Mouse (Mus musculus): ENCODE results near the gene Nr4a1.

Nr4a1 gene

DNA sequence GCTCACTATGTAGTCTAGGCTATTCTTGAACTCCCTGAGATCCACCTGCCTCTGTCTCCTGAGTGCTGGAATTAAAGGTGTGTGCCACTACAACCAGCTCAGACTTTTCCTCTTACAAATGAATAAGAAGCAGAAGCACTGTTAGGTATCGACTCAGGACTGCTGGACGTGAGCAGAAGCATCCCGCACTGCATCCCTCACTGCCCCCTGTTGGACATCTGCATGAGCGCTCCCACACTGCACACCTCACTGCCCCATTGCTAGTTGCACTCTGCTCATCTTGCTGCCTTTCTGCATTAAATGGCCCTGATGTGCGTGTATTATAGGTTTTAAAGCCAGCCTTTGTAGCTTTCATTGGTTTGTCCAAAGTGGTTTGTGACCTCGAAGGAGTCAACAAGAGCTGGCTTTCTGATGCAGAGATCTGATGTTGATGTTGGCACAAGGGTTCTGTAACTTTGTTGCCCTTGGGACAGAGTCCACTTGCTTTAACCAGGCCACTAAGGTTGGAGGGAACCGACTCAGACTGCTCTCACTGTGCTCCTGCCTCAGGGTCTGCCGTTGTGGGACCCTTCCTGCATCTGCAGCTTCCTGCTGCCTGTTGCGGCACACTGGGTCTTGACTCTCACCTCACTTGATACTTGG lies 32.2 kb downstream of the Nr4a1 start:
- no peak for DNase-seq (ENCODE audit: low spot score in 2 of 2)

DNA sequence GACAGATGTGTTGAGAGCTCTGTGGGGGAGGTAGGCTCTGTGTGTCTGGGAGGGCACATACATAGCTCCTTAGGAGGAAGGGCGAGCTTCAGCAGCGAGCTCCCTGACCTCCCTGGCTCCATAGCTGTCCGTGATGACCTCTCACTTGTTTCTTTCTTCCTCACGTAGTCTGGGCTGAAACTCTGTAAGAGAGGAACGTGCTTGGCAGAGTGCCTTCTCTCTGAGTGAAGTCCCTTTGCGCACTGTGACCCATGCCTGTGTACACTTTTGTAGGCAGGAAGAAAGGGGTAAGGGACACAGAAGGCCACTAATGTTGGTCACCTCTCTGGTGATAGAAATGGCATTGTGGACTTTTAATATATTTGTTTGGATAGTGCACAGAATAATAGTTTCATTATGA lies 33.3 kb downstream of the Nr4a1 start:
- no peak for DNase-seq (ENCODE audit: low spot score in 2 of 2)

DNA sequence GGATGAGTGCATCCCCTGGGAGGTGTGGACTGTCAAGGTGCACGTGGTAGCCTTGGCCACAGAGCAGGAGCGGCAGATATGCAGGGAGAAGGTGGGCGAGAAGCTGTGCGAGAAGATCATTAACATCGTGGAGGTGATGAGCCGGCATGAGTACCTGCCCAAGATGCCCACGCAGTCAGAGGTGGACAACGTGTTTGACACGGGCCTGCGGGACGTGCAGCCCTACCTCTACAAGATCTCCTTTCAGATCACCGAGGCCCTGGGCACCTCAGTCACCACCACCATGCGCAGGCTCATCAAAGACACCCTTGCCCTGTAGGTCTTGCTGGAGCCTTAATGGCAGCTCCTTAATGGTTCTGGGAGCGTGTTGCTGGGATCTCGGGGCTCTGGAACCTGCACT lies 36.3 kb downstream of the Nr4a1 start:
- DNase-seq (ENCODE audit: low spot score in 2 of 2): no peak

DNA sequence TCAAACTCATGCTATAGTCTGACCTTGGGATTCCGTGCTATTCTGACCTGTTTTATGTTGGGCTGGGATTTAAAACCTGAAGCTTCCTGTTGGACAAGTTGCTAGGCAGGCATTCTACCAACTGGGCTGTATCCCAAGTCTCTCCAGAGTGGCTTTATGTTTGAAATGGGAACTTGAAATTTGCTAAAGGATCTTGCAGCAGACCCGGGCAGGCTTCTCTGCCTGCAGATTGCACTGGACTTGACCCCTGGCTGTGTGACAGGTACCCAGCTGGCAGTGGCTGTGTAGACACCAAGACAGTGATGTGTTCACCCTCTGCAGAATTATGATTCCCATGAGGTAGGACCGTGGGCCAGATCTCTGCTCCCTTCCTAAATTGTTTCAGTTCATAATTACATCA lies 37.9 kb downstream of the Nr4a1 start:
- no peak for DNase-seq (ENCODE audit: low spot score in 2 of 2)

DNA sequence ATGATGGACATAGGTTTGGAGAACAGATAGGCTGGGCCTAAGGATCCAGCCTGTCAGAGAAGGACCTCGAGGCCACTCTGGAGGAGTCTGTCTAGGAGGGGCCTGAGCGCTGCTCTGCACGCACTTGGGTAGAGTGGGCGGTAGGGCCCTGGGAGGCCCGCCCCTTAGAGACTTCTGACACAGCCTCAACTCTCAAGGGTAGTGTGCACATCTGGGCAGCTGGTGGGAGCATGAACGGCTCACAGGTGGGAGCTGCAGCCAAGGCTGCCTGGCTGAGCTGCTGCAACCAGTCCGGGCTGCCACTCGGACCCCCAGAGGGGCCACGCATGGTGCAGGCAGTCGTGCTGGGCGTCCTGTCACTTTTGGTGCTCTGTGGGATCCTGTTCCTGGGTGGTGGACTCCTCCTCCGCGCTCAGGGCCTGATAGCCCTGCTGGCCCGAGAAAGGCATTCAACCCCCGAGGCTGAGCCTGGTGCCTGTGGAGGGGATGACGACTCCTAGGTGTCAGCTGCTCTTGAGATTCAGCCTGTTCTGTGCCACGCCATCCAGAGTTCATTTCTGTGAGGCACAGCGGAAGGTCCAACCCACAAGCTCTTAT lies 39.1 kb downstream of the Nr4a1 start, which contains the start of gene 6030408B16Rik:
6030408B16Rik (plus strand) TSS at position 188 of the 597 bp plus-strand sequence.
- DNase-seq (ENCODE audit: low spot score in 2 of 2): no peak

DNA sequence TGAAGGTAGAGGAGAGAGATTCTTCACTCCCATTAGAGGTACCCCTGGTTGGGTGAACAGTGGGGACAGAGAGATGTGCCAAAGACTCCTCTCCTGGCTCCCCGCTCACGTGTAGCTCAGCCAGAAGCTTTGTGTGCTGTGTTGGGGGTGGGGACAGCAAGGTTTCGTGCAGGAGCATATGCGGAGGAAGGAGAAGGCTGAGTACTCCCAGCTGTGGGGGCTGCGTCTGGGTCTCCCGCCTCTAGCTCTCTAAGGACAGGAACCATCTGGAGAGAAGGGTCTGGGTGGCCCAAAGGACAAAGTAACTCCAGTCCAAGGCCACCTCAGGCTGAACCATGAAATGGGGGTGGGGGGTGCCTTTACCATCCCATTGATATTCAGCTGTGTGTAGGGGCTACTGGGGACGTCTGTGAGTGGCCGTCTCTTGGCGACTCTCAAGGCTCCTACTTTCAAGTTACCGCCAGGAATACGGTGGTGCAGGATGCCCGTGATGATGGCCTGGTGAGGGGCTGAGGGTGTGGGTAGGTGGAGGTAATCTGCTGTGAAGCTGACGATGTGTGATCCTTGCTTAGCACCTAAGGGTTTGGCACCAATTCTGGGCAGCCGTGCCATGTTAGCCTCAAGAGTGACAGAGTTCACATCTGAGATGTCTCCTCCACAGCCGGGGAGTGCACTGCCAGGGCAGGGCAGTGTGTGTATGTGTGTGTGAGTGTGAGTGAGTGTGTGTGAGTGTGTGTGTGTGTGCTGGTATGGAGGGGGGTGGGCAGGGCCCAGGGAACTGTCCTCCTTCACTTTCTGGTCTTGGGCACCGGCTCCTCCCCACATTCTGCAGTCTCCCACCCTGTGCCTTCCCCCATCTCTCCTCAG lies 40.2 kb downstream of the Nr4a1 start:
- no peak for DNase-seq (ENCODE audit: low spot score in 2 of 2)

DNA sequence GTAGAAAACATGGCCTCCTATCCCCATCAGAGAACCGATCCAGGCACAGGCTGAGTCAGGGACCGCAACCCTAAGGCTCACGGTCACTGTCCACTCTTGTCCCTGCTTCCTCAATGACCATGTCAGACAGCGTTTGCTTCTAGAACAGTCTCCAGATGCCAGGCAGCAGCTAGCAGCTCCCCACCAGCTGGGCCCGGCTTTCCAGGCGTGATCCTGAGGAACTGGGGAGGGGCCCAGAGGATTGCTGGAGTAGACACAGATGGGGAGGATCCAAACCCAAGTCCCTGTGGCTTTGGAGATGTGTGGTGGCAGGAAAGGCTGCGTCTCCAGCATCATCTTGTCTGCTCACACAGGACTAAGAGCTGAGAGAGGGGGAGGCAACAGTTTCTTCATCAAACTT lies 41.0 kb downstream of the Nr4a1 start:
- DNase-seq (ENCODE audit: low spot score in 2 of 2): no peak

DNA sequence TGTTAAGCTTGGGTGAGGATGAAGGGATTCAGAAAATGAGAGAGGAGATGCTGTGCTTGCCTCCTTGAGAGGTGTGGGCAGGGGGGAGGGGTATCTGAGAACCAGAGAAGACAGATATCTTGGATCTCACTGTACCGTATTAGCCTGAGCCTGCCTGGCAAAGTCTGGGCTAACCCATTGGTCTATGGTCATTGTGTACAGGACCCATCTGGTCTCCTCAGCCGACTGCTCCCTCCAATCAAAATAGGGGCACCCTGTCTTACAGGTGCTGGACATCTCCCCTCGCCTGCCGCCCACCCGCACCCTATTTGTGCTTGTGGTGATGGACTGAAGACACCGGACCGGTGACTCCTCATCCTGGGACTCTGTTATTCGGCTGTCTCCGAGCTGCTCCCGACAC lies 41.5 kb downstream of the Nr4a1 start:
- no peak for DNase-seq (ENCODE audit: low spot score in 2 of 2)

DNA sequence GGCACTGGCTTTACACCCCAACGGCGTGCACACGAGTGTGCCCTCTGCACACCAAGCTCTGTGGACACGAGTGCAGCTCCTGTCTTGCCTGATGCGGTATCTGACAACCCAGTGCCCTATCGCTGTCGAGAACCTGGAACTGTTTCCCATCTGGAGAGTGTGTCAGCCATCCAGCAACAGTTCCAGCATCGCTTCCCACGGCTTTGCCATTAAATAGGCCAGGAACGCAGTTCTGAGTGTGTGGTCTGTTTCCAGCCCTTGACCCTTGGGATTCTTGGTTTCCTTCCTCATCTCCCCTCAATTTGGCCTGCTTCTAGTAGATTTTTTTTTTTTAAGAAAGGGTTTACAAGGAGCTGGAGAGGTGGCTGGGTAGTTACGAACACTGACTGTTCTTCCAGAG lies 42.0 kb downstream of the Nr4a1 start:
- no peak for DNase-seq (ENCODE audit: low spot score in 2 of 2)

DNA sequence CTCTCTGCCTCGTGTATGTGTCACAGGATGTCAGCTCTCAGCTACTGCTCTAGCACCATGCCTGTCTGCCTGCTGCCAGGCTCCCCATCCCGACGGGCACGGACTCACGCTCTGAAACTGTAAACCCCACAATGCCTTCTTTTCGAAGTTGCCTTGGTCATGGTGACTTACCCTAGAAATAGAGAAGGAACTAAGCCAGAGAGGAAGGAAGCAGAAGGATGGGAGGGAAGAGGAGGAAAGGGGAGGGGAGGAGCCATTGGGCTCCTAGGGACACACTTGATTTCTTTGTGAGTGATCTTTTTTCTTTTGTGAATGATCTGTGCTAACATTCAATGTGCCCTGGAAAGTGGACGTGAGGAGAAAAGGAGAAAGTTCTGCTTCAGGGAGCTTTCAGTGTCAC lies 43.9 kb downstream of the Nr4a1 start:
- DNase-seq (ENCODE audit: low spot score in 2 of 2): no peak

DNA sequence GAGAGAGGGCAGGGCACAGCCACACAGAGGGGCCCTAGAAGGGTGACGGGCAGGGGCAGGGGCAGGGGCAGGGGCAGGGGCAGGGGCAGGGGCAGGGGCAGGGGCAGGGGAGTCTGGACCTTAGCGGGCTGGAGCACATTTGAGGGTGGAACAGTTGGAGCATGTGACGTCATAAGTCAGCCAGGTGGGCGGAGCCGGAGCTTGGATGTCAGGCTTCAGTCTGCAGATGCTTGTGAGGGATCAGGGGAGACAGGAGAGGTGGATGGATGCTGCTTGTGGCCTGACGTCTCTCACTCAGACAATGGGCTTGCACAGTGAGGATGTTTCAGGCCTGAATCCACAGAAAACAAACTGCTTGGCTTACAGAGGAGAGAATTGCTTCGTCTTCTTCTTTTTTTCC lies 44.5 kb downstream of the Nr4a1 start:
- DNase-seq (ENCODE audit: low spot score in 2 of 2): no peak

DNA sequence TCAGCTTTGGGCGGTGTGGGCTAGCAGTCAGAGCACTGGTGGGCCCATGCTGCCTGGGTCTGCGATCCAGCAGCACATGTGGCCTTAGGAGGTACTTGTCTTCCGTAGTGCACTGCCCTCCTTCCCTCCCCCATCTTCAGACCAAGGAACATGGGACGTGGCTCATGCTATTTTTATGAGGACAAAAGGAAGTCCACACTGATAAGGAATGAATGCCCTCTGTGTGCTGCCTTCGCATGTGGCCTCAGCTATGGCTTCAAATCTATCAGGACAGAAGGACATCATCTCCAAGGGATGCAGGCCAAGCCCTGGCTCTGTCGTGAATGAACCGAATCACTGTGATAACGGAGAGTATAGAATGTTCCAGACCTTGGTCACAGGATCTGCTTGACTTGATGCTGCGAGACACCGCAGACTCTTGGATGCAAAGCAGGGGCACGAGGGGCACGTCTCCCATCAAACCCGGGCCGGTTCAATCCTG lies 45.5 kb downstream of the Nr4a1 start:
- DNase-seq (ENCODE audit: low spot score in 2 of 2): no peak

DNA sequence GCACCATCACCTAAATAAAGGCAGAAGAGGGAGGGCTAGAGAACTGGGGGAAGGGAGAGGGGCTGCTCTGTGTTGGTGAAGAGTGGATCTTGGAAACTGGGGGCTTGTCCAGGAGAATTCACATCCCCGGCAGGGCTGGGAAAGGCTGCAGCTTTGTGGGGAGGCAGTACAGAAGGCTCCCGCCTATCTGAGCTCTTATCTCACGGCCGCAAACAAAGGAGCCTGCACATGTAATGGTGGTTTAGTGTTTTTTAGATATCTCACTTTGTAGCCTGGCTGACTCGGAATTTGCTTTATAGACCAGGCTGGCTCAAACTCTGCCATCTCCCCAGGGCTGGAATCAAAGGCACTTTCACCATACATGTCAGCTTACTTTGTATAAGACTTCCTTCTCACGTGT lies 46.1 kb downstream of the Nr4a1 start:
- no peak for DNase-seq (ENCODE audit: low spot score in 2 of 2)

DNA sequence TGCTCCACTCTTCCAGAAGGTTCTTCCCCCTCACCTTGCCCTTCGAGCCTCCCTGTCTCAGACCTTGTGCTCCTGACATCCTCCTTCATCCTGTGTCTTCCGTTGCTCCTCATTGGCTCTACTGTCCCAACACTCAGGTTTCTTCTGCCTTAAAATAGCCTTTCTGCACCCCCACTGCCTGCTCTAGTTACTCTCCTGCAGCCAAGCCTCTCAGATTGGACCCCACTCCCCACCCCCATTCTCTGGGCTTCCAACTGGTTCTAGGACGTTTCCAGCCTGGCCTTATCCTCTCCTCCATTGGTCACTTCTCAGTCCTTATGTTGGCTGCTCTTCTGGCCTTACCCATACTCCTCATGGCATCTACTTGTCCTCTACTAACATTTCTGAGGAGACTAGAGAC lies 48.1 kb downstream of the Nr4a1 start:
- no peak for DNase-seq (ENCODE audit: low spot score in 2 of 2)

DNA sequence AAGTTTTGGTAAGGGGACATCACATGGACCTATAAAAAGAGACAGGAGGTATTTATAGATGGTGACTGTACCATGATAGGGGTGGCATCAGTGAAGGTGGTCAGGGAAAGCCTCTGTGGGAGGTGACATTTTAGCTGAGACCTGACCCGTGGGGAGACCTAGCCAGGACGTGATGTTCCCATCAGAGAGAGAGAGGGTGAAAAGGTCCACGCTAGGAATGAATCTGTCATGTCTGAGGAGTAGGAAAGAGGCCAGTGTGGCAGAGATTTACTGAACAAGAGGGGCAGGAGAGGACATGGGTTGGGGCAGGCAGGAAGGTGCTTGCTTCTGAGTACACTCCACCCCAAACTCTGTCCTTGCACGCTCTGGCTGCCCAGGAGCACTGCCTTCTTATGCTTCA lies 49.8 kb downstream of the Nr4a1 start:
- DNase-seq (ENCODE audit: low spot score in 2 of 2): no peak

DNA sequence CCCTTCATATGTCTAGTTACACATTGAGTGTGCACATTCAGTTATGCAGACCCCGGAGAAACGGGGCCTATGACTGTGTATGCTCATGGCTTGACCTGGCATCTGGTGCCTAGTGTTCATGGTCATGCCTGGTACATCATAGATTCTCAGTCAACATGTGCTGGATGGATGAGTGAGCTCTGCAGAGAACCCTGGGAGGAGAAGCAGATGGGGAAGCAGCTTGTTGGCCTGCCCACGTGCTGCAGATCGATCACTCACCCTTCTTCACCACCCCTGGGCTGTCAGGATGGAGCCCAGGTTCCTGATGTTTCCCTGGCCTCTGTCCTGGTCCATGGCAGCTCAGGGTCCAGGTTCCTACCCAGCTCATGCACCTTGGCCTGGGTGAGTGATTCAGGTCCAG lies 52.4 kb downstream of the Nr4a1 start:
- DNase-seq (ENCODE audit: low spot score in 2 of 2): no peak

DNA sequence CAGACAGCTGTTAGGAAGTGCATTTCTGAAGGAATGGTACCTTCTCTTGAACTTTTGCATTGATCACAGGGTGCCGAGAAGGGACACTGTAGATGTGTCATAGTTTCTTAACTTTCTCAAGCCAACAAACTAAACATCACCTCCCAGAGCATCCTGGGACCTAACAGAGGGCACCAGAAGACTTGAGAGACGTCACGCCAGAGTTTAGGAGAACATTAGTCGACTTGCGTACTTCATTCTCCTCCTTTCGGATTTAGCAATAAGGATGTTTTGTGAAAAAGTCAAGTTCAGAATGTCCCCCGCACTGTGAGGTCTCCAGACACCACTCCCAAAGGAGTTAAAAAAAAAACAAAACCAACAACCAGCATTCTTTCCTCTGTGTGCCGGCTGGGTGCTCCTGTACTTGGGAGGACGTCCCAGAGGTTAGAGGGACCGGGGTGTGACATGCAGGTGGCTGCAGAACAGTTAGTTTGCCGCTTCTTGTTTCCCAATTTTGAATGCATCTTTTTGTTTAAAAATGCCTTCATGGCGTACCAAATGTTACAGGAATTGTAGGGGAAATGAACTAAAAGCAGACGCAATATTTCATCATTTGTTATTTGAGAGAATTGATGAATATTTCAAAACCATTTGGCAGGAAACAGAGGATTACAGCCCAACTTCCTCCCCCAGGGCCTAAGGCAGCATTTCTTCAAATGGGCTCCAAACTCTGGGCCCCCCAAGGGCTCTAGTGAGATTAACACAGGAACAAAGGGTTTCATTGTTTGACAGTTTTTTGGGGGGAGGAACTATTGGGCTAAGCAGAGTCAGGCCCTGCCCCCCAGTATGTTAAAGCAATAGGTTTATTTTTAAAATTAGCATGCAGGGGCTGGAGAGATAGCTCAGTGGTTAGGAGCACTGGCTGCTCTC lies 54.6 kb downstream of the Nr4a1 start:
- DNase-seq (ENCODE audit: low spot score in 2 of 2): no peak

DNA sequence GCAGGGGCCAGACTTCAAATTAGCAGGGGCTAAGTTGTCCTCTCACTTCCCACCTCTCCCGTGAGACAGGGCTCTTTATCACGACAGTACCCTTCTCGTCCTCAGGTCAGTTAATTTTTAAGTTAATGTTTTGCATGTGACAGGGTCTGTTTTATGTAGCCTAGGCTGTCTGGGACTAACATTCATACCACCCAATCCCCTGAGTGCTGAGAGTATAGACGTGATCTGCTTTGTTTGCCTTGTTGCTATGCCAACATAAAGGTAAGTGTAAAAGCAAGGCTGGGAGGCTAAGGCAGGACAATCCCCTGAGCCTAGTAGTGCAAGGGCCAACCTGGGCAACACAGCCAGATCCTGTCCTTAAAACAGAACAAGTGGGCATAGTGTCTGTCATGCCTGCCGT lies 55.4 kb downstream of the Nr4a1 start:
- DNase-seq (ENCODE audit: low spot score in 2 of 2): no peak

DNA sequence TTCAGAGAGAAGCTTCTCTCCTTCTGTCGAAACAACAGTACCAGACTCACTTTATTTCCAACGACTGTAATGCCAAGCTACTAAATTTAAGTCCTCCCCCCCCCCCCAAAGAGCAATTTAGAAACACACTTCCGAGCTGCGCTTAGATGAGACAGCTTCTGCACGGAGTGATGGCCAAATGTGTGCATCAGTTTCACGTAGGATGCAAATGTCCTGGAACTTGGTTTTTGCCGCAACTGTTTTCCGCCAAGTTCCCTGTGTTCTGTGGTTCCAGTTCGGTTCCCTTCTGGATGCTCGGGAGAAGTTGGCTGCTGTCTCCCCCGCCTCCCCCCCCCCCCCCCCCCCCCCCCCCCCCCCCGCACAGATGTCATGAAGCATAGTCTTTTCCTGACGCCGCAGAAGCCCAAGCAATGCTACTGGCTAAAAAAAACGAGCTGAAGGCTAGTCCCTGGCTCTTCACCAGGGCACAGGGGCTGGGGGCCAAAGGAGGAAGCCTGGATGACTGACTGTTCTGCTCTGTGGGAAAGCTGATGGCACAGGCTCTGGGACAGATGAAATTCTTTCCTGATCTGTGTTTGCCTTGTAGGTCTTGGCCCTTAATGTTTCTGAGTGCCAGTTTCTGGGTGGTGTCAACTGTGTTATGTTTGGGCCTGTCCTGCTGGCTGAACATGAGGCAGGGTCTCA lies 57.2 kb downstream of the Nr4a1 start:
- no peak for DNase-seq (ENCODE audit: low spot score in 2 of 2)

DNA sequence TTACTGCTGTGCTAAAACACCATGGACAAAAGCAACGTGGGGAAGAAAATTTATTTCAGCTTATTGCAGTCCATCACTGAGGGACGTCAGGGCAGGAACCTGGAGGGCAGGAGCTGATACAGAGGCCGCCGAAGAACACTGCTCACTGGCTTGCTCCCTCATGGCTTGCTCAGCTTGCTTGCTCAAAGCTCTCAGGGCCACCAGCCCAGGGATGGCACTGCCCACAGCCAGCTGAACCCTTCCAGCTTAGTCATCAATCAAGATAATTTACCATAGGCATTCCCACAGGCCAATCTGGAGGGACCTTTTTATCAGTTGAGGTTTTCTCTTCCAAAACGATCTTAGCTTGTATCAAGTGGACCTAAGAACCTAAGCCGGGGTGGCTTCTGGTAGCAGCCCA lies 57.9 kb downstream of the Nr4a1 start:
- no peak for DNase-seq (ENCODE audit: low spot score in 2 of 2)

DNA sequence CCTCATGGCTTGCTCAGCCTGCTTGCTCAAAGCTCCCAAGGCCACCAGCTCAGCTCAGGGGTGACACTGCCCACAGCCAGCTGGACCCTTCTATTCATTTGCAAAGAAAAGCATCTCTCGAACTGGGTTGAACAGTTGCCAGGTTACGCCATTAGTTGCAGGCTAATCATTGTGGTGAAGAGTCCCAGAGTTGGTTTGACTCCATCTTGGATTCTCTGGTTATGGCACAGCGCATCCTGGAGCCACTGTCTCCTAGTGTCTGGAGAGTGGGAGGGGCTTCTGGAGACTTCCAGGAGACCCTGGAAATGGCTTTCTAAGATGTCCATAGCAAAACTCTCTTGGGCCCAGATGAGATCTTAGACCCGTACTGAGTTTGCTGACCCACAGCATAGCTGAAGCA lies 61.3 kb downstream of the Nr4a1 start:
- no peak for DNase-seq (ENCODE audit: low spot score in 2 of 2)

Measured in spleen, postnatal 4 days (tissue).